Mouse (Mus musculus): ENCODE data around the gene Pbx4. TPM values are rescaled to one million over a fixed set of nuclear protein-coding genes. Genes with fewer than 3 reads are reported as not detected.

Gene Pbx4
- total RNA-seq, 2 experiments from 2014 or later = 19.2 to 20.8 TPM

DNA sequence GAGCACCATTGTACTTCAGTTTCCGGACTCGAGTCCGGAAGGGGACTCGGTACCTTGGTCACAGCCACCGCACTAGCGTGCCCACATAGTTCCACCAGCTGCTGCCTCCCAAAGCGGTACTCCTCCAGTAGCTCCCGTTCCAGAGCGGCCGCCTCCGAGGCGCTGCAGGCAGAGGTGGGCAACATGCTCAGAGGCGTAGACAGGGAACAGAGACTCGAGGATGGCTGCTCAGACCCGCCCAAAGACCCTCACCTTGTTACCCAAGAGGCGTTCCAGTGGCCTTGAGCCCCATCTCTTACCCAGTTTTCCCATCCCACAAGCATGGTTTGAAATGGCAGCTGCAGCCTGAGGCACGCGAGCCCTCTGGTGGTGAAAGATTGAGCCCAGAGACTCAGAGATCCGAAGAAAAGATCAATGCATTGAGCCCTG is 58.5 kb downstream of the Pbx4 start:
- intact Hi-C loops (cut with DNase I) = loop anchor here (1.0 kb wide), 1 partner anchor 17 kb away; no protein-coding TSS in a partner anchor
- peak; percentile 74 to 77 for DNase-seq (ENCODE audit: low spot score in 2 of 2)

- intact Hi-C loops (cut with DNase I) = no loop called here
These were observed 61.6 kb downstream of the Pbx4 start for GRCm38 (mm10) chr8:69893863-69894262.

GRCm38 (mm10) chr8:69894836-69895332 is 62.6 kb downstream of the Pbx4 start:
- intact Hi-C loops (cut with DNase I) = no loop called here

More at GRCm38 (mm10) chr8:69893863-69894262, 61.6 kb downstream of the Pbx4 start:
- DNase-seq (ENCODE audit: low spot score in 2 of 2) = no peak

DNA sequence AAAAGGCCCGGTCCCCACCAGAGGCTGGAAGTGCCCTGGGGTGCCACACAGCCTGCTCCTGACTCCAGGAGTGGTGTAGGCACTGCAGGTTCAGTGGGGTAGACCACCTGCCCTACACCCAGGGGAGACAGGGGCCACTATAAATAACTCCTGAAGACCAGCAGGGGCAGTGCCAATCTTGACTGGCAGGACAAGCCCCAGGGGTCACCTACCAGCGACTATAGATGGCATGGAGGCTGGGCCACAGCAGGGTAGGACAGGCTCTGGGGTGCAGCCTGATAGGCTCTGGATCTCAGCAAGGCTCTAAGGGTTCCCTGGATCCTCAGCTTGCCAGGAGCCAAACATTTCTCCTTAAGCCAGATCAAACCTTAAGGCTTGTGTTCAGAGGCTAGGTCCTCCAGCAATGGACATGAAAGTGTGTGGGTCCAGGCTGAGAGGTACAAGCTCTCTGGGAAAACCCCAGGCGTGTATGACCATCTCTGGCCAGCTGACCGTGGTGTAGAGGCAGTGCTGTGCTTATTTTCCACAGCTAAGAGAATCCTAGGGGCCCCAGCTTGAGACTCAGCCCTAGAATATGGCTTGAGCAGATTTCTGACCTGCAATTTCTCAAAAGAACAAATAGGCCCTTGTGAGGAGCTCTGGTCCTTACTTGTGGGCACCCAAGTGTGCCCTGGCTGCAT is 63.6 kb downstream of the Pbx4 start:
- intact Hi-C loops (cut with DNase I) = no loop called here
- DNase-seq (ENCODE audit: low spot score in 2 of 2) = no peak

More at GRCm38 (mm10) chr8:69894836-69895332, 62.6 kb downstream of the Pbx4 start:
- no peak for DNase-seq (ENCODE audit: low spot score in 2 of 2)

- DNase-seq (ENCODE audit: low spot score in 2 of 2) = no peak
- intact Hi-C loops (cut with DNase I) = no loop called here
These were observed 65.6 kb downstream of the Pbx4 start for GRCm38 (mm10) chr8:69897857-69898256.

DNA sequence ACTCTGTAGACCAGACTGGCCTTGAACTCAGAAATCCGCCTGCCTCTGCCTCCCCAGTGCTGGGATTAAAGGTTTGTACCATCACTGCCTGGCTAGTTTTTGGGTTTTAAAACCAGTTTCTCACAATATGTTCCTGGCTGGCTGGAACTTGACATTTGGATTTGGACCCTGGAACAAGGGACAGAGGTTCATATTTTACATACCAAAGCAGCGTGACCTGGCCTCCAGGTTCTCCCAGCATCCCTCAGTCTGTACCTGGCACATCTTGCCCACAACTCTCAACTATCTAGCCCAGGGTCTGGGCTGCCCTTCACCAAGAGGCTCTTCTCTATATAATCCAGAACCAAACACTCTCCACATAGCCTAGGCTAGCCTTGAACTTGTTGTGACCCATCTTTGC is 67.6 kb downstream of the Pbx4 start:
- intact Hi-C loops (cut with DNase I) = loop anchor here (5.0 kb wide), 1 partner anchor 273 kb away; the partner anchor contains the start of gene Zfp868

DNA sequence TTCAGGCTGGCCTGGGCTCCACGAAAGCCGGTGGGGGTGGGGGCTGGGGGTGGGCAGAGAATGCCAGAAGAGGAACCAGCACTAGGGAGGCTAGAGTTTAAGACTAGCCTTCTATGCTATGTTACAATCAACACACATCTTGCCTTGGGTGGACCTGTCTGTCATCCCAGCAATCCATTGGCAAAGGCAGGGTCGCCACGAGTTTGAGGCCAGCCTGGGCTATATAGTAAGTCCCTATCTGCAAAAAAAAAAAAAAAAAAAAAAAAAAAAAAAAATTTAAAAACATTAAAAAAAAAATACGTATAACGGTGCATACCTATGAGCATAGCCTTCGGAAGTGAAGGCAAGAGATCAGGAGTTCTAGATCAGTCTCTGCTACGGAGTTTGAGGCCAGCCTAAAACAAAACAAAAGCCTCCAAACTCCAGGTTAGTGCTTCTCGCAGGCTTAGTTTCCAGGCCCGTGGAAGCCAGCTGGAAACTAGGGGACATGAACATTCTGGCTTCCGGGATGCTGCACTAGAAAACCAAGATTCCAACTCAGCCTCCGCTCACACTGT is 68.7 kb downstream of the Pbx4 start:
- intact Hi-C loops (cut with DNase I) = loop anchor here (5.0 kb wide), 1 partner anchor 274 kb away; the partner anchor contains the start of gene Zfp868

More for the DNA sequence above, 67.6 kb downstream of the Pbx4 start:
- DNase-seq (ENCODE audit: low spot score in 2 of 2) = no peak

DNA sequence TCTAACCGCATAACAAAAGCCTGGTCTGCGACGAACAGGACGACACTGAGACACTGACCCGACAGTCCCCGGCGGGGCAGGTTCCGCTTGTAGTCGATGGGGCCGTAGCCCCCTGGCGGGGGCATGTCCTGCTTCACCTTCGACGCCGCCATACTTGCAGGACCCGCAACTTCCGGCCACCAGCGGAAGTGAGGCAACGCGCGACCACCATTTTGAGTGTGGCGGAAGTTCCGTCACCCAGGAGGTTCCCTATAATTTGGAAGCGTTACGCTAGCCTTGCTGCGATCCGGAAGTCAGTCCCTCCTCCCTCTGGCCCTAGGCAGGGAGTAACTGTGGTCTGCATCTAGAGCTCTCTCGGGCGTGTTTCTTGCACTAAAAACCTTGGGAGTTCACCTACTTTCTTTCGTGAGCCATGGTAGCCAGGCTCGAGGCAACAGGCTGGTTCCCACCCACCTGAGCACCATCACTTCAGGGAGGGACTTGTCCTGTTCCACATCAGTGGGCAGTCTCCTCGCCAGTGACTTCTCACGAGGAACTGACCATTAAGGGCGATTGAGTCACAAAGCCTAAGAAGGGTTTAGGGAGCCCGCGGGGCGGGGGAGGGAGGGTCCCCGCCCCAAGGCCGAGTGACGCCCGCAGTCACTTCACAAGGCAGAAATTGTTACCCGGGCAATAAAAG is 69.3 kb downstream of the Pbx4 start:
- peak; percentile 96 for DNase-seq (ENCODE audit: low spot score in 2 of 2)
- intact Hi-C loops (cut with DNase I) = loop anchor here (5.0 kb wide), 1 partner anchor 274 kb away; the partner anchor contains the start of gene Zfp868

More for the DNA sequence above, 68.7 kb downstream of the Pbx4 start:
- DNase-seq (ENCODE audit: low spot score in 2 of 2) = no peak

DNA sequence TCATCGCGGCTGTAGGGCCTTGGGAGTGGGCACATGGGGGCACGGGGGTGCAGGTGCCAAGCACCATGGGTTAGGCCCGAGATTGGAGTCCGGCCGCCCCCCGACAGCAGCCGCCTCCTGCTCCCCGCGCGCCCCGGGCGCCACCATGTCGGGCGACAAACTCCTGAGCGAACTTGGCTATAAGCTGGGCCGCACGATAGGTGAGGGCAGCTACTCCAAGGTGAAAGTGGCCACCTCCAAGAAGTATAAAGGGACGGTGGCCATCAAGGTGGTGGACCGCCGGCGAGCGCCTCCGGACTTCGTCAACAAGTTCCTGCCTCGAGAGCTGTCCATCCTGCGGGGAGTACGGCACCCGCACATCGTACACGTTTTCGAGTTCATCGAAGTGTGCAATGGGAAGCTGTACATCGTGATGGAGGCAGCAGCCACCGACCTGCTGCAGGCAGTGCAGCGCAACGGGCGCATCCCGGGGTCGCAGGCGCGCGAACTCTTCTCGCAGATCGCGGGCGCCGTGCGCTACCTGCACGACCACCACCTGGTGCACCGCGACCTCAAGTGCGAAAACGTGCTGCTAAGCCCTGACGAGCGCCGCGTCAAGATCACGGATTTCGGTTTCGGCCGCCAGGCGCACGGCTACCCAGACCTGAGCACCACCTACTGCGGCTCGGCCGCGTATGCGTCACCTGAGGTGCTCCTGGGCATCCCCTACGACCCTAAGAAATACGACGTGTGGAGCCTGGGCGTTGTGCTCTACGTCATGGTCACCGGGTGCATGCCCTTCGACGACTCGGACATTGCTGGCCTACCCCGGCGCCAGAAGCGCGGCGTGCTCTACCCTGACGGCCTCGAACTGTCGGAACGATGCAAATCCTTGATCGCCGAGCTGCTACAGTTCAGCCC is 70.1 kb downstream of the Pbx4 start, which contains the start of the genes Tssk6, Ndufa13 and Yjefn3:
TSS of gene Tssk6 (plus strand) at position 22 of the 900 bp plus-strand sequence.
TSS of gene Ndufa13 (minus strand) at position 396 of the 900 bp plus-strand sequence.
TSS of gene Yjefn3 (minus strand) at position 550 of the 900 bp plus-strand sequence.
- intact Hi-C loops (cut with DNase I) = loop anchor here (5.0 kb wide), 1 partner anchor 275 kb away; the partner anchor contains the start of gene Zfp868
- DNase-seq (ENCODE audit: low spot score in 2 of 2) = no peak

DNA sequence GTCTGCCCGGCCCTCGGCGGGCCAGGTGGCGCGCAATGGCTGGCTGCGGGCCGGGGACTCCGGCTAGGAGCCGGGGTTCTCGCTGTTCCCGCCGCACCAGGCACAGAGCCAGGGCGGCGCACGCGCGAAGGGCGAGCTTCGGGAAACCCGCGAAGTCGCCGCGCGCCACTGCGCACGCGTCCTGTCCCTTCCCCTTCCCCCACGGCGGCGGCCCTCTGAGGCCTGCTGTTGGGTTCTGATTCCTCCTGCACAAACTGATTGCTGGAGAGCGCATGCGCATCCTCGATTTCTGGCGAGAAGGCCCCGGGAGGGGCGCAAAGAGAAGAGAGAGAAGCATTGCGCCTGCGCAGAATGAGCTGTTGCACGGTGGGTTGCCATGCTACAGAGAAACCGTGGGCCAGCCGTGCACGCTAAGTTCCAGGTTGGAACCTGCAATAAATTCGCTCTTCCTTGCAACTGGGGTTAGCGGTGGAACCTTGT is 70.8 kb downstream of the Pbx4 start:
- intact Hi-C loops (cut with DNase I) = loop anchor here (5.0 kb wide), 1 partner anchor 276 kb away; the partner anchor contains the start of gene Zfp868

GRCm38 (mm10) chr8:69904096-69904495 is 71.8 kb downstream of the Pbx4 start:
- no peak for DNase-seq (ENCODE audit: low spot score in 2 of 2)
- intact Hi-C loops (cut with DNase I) = loop anchor here (5.0 kb wide), 1 partner anchor 277 kb away; the partner anchor contains the start of gene Zfp868

More for the DNA sequence above, 70.8 kb downstream of the Pbx4 start:
- DNase-seq (ENCODE audit: low spot score in 2 of 2) = peak; percentile 100

DNA sequence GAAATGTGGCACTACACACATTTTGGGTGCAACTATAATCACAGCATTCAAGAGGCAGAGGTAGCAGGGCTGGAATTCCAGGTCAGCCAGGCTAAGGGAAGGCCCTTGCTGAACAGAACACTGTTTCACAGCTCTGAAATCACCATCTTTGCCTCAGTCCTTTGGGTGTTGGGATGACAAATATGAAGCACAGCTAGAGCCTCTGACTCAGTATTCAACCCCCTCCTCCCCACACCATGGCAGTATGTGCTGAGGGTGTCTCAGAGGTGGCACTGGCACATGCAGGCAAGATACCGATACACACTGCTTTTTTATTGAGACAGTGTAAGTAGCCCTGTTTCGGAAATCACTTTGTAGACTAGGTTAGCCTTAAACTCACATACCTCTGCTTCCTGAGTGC is 74.0 kb downstream of the Pbx4 start:
- no peak for DNase-seq (ENCODE audit: low spot score in 2 of 2)
- intact Hi-C loops (cut with DNase I) = no loop called here

- intact Hi-C loops (cut with DNase I) = no loop called here
- no peak for DNase-seq (ENCODE audit: low spot score in 2 of 2)
These were observed 74.8 kb downstream of the Pbx4 start for GRCm38 (mm10) chr8:69907106-69907505.

GRCm38 (mm10) chr8:69911917-69912316 is 79.6 kb downstream of the Pbx4 start:
- intact Hi-C loops (cut with DNase I) = loop anchor here (10.0 kb wide), 3 partner anchors 213 to 323 kb away; partner anchors contain the start of genes Armc6, Ncan and Sugp2
- DNase-seq (ENCODE audit: low spot score in 2 of 2) = no peak

DNA sequence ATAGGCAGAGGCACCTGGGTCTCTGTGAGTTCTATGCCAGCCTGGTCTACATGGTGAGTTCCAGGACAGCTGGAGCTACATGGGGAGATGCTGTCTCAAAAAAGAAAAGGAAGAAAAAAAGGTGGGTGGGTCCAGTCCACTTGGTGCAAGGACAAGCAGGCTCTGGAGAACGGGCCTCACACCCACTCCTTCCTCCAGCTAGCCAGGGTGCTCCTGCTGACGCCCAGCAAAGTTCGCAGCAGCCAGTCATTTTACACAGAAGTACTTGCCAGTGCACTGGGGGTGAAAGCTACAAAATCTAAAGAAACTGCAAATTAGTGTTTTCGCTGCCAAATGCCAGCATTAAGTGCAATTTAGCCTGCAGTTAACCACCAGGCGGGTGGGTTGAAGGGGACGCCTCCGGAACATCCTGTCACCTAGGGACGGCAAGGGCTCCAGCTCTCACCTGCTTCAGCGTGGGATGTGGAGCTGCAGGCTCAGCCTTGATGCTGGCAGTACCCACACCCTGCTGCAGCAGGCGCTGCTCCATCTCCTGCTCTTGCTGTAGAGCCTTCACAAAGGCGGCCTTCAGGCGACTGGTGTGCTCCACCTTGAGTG is 80.3 kb downstream of the Pbx4 start:
- DNase-seq (ENCODE audit: low spot score in 2 of 2) = peak; percentile 51 to 57
- intact Hi-C loops (cut with DNase I) = loop anchor here (10.0 kb wide), 3 partner anchors 212 to 322 kb away; partner anchors contain the start of genes Armc6, Ncan and Sugp2

GRCm38 (mm10) chr8:69914526-69914925 is 82.2 kb downstream of the Pbx4 start:
- intact Hi-C loops (cut with DNase I) = loop anchor here (10.0 kb wide), 3 partner anchors 210 to 320 kb away; partner anchors contain the start of genes Armc6, Ncan and Sugp2

DNA sequence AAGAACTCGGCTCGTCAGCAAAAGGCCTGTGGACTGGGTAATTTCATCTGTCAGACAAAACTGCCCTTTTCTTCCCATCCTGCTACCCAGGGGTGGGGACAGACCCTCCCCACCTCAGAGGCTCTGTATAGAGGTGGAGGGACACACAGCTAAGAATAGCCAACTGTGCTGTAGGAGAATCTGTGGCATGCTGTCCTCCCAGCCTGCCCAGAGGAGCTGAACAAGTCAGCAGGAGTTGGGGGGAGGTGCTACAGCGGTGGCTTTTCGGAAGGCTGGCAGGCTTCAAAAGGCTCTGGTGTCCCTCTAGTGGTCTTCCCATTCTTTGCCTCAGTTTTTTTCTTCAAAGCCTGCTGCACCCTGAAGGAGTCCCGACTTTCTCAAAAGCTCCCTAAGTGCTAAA is 83.5 kb downstream of the Pbx4 start:
- intact Hi-C loops (cut with DNase I) = loop anchor here (5.0 to 10.0 kb wide), 4 partner anchors 82 to 319 kb away; partner anchors contain the start of genes Armc6, Gatad2a, Ncan and Sugp2
- peak in 1 of 2 experiments; percentile 39 for DNase-seq (ENCODE audit: low spot score in 2 of 2)

More at GRCm38 (mm10) chr8:69914526-69914925, 82.2 kb downstream of the Pbx4 start:
- no peak for DNase-seq (ENCODE audit: low spot score in 2 of 2)
